Mouse (Mus musculus) urinary bladder, postnatal 14 days (tissue): ENCODE measurements around the gene Map2k4.

Experiments used
- DNase-seq: peaks from one replicate; pipeline ENCODE4 v3.0.0; 2021; ENCODE audit warnings: low spot score

Map2k4 gene

DNA sequence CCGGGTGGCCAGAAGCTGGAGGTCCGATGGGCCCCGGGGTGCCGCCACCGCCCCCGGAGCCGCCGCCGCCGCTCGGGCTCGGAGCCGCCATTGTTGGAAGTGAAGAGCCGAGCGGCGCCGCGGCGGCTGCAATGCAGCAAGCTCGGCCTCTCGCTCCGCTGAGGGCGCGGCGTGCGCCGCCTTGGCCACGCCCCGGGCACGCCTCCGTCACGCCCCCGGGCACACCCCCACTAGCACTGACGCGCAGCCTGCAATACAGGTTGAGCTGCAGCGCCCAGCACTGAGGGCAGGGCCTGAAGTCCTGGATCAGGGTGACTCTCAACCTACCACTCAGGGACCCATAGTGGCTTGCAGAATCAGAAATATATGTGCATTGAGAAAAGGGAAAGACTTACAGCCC lies at the start of gene Map2k4:
Gene Map2k4, minus strand, starts transcription at position 144 of the 400 bp plus-strand sequence.
- peak; percentile 93 for DNase-seq

DNA sequence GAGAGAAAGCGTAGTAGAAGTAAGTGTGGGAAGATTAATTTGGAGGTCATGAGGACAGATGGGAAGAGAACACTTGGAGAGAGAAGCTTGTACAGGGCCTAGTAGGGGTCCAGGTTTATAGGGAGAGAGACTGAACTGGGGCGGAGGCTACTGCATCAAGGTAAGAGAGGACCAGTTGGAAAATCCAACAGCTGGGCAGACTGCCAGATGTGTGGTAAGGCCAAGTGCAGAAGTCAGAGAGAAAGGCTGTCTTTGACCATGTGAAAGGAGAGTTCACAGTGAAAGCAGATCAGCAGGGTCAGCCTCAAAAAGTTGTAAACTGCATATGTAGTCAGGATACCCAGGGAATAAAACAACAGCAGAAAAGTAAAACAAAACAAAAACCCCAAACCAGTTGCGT lies 36.5 kb upstream of the Map2k4 start:
- DNase-seq = no peak

DNA sequence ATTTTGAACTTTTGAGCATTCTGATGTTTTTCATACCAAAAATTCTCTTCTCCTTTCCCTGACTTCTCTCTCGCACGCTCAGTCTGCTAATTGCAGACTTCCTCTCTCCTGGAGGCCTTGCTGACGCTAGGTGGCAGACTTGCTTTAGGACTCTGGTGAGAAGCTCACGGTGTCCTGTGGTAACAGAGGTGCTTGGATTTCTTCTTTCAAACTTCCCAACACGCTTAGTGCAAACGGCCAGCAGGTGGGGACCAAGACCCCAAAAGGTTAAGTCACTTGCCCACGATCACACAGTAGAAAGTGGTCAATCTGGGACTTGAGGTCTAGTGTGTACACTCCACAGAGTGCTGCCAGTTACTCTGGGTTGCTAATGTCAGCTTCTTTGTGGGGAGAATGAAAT lies 32.8 kb upstream of the Map2k4 start:
- DNase-seq = peak; percentile 81

DNA sequence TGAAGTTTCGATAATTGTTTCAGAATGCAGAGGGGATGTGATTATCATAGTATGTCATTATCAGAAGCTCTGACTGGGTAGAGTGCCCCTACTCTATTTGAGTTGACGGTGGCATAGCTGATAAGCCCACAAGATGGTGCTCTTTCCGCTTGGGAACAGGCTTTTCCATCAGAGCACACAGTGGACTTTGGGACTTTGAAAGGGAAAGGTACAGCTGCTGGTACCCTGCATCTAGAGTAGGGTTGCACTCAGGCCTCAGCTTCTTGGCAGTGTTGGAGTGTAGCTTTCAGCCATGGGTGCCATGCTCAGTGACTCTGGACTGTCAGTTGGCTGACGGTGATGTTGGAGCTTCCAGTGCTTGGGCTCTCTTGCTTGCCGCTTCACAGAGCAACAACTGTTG lies 32.2 kb upstream of the Map2k4 start:
- no peak for DNase-seq

DNA sequence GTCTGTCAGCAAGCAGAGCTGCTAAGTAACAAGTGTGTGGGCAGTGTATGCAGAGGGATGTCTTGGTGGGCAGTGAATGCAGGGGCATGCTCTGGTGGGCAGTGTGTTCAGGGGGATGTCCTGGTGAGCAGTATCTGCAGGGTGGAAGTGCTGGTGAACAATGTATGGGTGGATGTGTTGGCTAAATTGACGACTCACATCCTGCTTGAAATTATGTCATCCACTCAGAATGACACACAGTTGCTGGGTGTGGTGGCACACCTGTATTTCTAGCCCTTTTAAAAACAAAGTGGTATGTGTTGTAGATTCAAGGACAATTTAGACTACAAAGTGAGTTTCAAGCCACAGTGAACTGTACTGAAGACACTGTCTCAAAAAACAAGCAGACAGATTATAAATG lies 30.1 kb upstream of the Map2k4 start:
- DNase-seq = no peak

DNA sequence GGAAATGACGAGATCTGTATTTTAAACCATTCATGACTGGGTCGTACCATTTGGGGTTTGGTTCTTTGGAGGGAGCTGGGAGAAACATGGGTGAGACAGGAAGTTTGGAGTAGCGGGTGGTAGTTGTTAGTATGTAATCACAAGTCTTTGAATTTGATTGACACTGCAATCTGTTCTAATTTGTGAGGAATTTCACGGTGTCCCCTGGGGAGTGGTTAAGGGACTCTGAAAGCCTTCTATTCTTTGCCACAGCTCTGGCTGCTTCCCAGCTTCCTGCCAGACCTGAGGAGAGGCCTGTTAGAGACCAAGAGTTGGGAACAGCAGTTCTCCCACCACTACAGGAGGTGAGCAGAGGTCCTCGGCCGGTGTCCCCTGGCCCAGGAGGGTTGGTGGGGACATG lies 28.1 kb upstream of the Map2k4 start:
- DNase-seq = no peak

DNA sequence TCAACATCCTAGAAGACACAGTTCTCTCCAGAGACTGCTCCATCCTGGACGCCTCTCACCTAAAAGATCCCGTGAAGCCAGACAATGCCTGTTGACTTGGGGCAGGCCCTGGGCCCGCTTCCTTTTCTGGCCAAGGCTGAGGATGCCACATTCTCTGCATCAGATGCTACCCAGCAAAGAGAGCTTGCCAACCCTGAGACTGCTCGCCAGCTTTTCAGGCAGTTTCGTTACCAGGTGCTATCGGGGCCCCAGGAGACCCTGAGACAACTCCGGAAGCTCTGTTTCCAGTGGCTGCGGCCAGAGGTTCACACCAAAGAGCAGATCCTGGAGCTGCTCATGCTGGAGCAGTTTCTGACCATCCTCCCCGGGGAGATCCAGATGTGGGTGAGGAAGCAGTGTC lies 26.3 kb upstream of the Map2k4 start:
- no peak for DNase-seq

DNA sequence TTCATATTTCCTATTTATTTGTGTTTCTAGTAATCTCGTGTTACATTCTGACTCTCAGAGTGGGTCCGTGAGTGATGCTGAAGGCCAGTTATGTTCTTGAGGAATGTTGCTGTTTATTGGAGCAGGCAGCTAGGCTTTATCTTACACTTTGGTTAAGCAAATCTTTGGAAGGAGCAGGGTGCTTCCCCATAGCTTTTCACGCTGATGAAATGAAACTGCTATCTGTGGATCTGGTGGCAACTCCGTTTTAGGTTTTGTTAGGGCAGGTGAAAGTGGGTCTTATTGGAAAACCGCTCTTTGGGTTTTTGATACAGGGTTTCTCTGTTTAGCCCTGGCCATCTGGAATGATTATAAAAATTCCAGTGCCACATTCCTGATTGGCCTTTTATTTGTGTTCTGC lies 24.0 kb upstream of the Map2k4 start:
- DNase-seq = no peak

DNA sequence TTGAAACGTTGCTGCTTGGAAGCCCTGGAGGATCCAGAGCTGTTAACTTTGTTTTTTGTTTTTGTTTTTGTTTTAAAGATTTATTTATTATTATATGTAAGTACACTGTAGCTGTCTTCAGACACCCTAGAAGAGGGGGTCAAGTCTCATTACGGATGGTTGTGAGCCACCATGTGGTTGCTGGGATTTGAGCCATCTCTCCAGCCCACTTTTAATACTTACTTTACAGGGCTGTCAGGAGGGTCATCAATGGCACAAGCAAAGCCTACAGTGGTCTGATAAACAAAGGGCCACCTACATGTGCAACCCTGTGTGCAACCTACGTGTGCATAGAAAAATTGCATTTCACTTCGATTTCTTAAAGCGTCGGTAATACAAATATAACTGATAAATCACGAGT lies 19.5 kb upstream of the Map2k4 start:
- no peak for DNase-seq

DNA sequence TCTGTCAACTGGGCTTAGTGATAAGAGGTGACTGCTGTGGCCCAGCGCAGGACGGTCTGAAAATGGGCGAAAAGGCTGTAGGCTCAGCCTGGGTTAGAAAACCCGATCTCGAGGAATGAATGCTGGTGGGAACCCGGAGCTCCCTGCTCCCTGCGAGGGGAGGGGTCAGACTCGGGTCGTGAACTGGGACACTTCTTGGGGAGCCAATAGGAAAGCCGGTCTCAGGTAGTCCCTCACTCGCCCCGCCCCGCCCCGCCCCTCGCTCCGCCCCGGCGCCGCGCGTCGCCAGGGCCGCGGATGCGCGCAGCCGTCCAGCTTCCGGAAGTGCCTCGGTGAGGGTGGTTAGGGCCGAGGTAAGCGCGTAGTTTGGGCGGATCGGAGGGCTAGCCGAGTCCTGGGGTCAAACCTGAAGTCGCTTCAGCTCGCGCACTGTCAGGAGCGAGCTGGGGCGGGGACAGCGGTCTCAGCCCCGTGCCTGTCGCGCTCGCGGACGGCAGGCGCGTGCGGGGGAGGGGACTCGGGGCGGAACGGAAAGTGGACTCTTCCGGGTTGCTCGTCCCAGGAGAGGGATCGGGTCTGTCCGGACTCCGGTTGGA lies 18.9 kb upstream of the Map2k4 start, which contains the start of gene Zkscan6:
Gene Zkscan6, plus strand, starts transcription at position 267 of the 596 bp plus-strand sequence.
- peak; percentile 86 for DNase-seq

DNA sequence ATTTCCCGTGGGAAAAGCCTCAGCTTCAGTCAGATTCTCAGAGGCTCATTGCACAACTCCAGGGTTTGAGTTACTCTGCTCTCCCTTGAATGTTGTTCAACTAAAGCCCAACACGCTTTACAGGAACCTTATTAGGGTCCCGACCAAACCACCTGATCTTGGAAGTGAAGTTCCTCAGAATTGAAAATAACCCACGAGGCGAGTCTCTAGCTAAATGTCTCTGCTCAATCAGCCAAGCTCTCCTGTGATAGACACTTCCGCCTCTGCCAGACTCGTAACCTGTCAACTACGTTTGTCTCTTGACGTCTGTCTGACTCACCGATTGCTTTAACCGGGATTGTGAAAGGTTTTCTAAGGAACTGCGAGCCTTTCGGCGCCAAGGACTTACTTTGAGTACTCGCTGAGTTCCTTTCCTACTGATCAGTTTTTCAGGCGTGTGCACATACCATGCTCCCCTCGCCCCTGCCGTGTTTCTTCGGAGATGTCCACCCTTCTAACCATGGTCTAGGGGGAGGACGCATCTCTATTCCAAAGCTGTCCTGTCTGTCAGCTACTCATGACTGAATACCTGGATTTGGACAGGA lies 18.3 kb upstream of the Map2k4 start:
- peak; percentile 53 for DNase-seq

DNA sequence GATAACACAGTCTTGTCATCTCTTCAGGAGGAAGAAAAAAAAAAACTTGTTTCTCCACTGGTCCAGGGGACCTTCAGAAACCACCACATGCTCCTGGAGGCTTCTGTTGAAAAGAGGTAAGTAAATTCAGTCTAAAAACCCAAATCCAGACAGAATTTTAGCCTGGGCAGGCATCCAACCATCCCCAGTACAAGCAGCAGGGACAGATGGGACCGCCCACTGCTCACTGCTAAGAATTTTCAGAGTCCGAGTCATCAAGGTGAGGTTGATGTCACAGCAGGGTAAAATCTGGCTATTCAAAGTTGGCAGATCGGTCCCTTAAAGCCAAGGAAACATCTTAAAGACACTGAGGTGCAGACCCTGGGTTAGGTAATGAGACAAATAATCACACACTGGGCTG lies 13.8 kb upstream of the Map2k4 start:
- DNase-seq = no peak

DNA sequence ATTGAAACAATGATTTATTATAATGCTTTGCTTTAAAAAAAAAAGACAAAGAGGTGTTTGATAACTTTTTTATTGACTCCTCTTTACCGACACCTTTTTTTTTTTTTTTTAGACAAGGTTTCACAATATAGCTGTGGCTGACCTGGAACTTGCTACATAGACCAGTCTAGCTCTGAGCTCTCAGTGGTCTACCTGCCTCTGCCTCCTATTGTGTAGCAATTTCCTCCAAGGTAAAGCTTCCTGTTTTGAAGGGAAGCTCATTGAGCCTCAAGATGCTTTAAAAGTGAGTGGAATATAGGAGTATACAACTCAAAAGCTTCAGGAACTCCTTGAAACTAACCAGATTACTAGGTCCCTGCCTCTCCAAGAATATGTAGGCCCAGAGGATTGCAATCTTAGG lies 7.8 kb upstream of the Map2k4 start:
- DNase-seq = no peak

DNA sequence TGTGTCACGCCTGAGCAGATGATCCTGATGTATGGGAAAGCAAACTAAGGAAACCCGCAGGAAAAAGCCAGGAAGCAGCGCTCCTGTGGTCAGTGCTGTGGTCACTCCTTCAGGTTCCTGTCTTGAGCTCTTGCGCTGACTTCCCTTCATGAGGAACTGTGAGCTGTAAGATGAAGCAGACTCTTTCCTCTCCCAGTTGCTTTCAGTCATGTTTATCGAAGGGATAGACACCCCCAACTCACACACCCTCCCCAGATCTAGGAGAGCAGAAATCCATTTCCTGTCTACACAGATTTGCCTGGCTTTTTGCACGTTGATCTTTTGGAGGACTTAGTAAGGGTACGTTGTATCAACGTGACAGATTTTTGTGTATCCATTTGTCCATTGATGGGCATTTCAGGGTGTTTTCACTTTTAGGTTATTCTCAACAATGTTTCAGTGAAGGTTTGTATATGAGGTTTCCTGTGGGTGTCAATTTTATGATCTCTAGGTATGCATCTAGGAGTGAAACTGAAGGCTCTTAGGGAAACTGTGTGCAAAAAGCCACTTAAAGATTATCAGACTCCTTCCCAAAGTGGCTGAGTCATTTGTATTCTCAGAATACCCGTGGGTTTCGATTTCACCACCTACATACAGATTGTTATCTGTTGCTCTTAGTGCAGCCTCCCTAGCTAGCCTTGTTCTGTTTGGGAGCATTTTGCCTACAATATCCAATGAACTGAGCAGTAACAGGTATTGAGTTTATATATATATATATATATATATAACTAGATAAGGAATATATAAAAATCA lies 6.5 kb upstream of the Map2k4 start:
- DNase-seq = no peak

DNA sequence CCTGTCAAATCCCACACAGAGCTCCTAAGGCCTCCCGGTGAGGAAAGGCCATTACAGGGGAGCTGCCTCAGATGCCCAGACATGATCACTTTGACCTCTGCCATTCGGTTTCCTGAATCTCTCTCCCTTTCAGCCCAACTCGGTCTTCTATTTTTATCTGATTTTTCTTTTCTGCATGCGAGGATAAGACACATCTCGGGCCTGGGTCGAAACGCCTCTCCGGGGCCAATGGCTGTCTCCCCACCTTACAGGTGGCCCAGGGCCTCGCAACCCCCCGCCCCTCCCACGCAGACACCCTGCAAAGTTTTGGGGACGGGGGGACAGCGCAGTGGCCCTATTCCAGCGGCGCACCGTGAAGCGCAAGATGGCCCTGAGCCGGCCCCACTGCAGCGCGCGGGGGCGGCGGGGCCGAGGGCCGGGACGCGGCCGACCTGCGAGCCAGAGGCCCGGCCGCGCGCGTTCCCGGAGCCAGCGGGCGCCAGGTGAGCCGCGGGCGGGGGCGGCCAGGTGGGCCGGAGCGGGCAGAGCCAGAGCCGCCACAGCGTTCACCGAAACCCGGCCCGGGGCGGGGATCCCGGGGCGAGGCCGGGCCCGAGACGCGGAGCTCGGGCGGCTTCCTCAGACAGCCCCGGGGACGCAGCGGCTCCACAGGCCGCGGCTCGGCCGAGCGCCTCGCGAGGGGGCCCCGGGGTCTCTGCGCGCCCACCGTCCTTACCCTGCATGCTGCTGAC lies 511 bp downstream of the Map2k4 start:
- no peak for DNase-seq

DNA sequence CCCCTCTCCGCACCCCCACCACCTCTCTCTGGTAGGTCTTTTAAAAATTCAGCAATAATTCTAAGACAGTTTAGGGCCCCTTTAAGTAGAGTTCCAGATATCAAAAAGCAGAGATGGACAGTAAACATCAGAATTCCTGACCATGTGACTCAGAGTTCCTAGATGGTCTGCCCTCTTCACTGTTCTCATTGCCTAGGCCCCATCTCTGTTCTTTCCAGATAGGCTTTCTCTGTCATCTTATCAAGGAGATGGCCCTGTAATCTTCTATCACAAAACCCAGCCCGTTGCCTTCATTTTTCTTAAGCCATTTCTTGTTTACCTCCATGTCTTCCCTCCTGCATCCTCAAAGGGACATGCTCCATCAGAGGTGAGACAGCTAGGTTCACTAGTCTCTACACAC lies 1.9 kb downstream of the Map2k4 start:
- no peak for DNase-seq

DNA sequence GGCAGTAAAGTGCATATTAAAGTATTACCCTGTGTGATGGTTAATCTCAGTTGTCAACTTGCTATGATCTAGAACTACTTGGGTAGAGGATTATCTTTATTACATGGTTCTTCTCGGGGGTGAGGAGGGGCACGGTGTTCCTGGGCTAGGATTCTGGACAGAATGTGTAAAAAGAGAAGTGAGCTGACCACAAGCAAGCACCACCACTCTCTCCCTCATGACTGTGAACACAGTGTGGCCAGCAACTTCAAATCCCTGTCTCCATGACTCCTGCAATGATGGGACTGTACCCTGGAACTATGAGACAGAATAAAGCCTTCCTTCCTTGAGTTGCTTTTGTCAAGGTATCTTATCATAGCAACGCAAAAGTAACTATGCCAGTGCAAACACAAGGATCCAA lies 6.5 kb downstream of the Map2k4 start:
- no peak for DNase-seq

DNA sequence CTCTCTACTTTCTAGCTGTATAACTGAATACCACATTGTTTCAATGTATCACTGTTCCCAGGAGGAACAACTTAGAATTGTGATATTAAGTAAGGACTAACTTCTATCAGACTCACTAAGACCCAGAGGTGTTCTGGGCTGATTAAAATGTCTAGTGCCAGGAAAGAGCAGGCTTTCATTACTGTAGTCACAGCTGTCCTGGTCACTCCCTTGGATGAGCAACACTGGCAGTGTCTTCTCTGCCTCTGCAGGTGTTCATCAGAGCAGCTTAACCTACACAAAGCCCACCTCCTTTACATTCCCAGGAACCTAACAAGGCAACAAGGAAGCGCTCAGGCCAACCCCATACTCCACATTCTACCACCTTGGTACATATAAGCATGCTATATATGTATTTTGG lies 8.5 kb downstream of the Map2k4 start:
- DNase-seq = no peak

DNA sequence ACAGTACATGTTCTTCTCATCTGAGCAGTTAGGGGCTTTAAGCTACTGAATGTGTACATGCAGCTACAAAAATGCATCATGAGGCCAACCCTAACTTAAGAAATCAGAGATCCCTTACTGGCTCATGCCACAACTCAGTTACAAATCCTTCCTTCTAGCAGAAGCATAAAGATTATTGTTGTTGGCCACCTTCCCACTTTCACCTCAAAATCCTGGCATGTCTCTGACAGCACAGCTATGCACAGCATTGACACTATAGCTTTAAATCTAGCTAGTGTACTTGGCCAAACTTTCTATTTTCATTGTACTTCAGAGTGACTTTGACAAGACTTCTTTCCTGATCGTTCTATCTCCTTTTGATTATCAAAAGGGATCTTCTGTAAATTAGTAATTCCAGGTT lies 9.0 kb downstream of the Map2k4 start:
- no peak for DNase-seq

DNA sequence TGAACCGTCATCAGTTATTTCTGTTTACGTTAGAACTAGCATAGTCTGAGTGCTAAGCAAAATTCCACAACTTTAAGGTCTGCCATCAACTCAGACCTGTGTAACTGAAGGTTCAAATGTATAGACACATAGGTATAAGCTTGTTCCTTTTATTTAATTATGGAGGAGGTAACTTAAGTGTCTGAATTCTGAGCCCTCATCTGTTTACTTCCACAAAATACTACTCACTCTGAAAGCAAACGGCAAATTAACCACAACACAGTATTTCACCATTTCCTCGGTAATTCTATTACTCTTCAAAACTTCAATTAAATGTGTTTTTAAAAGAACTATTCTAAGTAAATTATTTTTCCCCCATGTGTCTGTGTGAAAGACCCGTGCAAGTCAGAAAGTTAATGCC lies 10.3 kb downstream of the Map2k4 start:
- no peak for DNase-seq

DNA sequence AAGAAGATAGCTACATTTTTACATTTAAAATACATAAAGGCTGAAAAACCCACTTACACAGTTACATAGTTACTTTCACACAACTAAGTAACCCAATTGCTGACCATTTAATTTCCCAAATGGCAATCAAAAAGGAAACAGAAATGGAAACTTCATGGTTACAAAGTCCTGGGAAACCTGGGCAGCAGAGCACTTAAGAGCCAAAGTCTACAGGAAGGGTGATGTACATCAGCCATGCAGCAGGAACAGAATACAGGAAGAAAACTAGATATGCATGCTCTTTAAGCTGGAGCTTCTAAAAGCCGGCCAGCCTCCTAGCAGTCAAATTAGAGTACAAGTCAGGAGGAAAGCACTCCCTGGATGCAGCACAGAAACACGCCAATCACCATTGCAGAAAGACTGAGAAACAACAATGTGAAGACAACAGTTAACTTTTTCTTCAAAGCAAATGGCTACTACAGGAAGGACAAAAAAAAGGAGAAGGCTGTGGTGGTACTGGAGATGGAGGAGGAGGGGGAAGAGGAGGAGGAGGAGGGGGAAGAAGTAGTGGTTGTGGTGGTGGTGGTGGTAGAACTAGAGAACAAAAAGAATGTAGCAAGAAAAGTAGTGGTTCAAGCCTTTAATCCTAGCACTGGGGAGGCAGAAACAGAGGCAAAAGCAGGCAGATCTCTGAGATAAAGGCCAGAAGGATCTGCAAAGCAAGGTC lies 11.0 kb downstream of the Map2k4 start:
- DNase-seq = no peak

DNA sequence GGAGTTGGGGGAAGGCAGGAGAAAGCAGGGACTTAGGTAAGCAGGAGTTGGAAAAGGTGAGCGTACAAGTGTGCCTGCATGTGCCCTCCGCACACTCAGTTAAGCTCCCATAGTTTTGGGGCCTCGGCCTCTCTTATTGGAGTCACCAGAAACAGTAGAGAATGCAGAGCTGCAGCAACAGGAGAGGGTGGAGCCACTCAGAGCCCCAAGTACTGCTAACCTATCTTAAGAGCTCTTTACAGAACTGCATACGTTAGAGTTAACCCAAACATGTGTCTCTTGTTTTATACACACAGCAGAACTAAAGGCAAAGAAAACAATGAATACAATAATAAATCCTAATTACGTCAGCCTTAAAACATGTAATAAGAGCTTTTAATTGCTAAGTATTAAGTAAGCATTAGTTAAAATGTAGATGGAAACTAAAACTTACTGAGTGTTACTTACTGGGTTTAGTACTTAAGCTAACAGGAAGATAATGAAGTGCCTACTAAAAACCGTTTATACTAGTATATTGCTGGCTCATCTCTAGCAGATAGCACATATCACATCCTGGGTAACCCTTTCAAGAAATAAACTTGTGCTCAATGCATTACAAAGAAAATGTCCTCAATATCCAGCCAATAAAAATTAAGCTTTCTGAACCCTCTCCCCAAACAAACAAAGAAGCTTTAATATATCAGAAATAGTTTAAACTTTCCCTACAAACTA lies 14.0 kb downstream of the Map2k4 start:
- DNase-seq = no peak
